ENCODE assay signal across 34 mouse cellular contexts in genomic region chr6:124672100-124672499, GRCm38 (mm10). TPM values are rescaled to one million over a fixed set of nuclear protein-coding genes. Genes with fewer than 3 reads are reported as not detected.
A peak's percentile ranks its signal among the peaks of the same experiment; 100 is the strongest.
DNase-seq lines count a peak whose midpoint lies in the region; ATAC-seq and TF ChIP-seq lines count a peak whose summit lies in the region.
"Had no signal": no experiment of that assay in that cellular context is flagged by ENCODE, and none has a peak within 500 bp of the region (broad histone marks: within the 10 kb centered on the region; RNA-seq: fewer than 3 reads in every experiment).

No protein-coding gene starts in this region.

- peak overlapping the region; percentile 9; the same call in 1 of the 2 replicates for H3K27ac ChIP-seq in forebrain, embryonic 10.5 days
- H3K27ac ChIP-seq in forebrain, embryonic 15.5 days (replicated peaks), result no peak overlapping the region
- H3K27ac ChIP-seq in liver, adult 2 months (replicated peaks; ENCODE audit: insufficient read depth, low read depth, low read length), result peak overlapping the region; percentile 49; the same call in 1 of the 2 replicates
- H3K27ac ChIP-seq in MEL (ENCODE audit: control insufficient read depth, low read depth, low read length), result peak overlapping the region; percentile 49
- 0 out of 2 replicates have a peak overlapping the region, but pooled peaks have one; percentile 1 for H3K27ac ChIP-seq in liver, embryonic 15.5 days (replicated peaks)
- H3K27ac ChIP-seq in kidney, embryonic 15.5 days, result no peak overlapping the region
- H3K27ac ChIP-seq: embryonic facial prominence, embryonic 13.5 days; heart, embryonic 10.5 days; heart, embryonic 15.5 days; hindbrain, embryonic 12.5 days; hindbrain, postnatal 0 days; liver, embryonic 14.5 days; midbrain, embryonic 10.5 days; stomach, postnatal 0 days had no signal

- no peak for TF ChIP-seq CTCF in liver, adult 2 months (IDR thresholded peaks at IDR 0.05; ENCODE audit: low read depth, low read length)
- TF ChIP-seq CTCF in MEL (IDR thresholded peaks at IDR 0.05 in 2 of 3, conservative IDR thresholded peaks at IDR 0.05 in 1 of 3; ENCODE audit: control insufficient read depth in 1 of 3, insufficient read depth in 1 of 3, low read depth in 2 of 3, low read length in 3 of 3, poor library complexity in 1 of 3, severe bottlenecking in 1 of 3), result no peak

- no peak overlapping the region for H3K4me3 ChIP-seq in forebrain, embryonic 10.5 days
- H3K4me3 ChIP-seq in forebrain, embryonic 15.5 days, result no peak overlapping the region
- H3K4me3 ChIP-seq in liver, adult 2 months (ENCODE audit: insufficient read depth, low read depth, low read length), result no peak overlapping the region
- no peak overlapping the region for H3K4me3 ChIP-seq in MEL (ENCODE audit: control insufficient read depth in 1 of 2, insufficient read depth in 1 of 2, low read depth in 2 of 2, low read length in 2 of 2)
- no peak overlapping the region for H3K4me3 ChIP-seq in liver, embryonic 15.5 days (replicated peaks)
- no peak overlapping the region for H3K4me3 ChIP-seq in kidney, embryonic 15.5 days (replicated peaks)
- H3K4me3 ChIP-seq: embryonic facial prominence, embryonic 13.5 days; heart, embryonic 10.5 days; heart, embryonic 15.5 days; hindbrain, embryonic 12.5 days; midbrain, embryonic 10.5 days had no signal

- peaks cover 38% of the 10 kb centered on the region; the same call in 1 of the 2 replicates for H3K79me2 ChIP-seq in liver, adult 2 months (ENCODE audit: control insufficient read depth, insufficient read depth, low read length)
- H3K79me2 ChIP-seq in MEL (ENCODE audit: control insufficient read depth, insufficient read depth, low read length, poor library complexity), result peaks cover 65% of the 10 kb centered on the region

- H3K4me2 ChIP-seq in forebrain, embryonic 15.5 days (replicated peaks), result no peak overlapping the region
- H3K4me2 ChIP-seq in liver, embryonic 15.5 days, result 0 out of 2 replicates have a peak overlapping the region, but pooled peaks have one; percentile 0
- no peak overlapping the region for H3K4me2 ChIP-seq in kidney, embryonic 15.5 days
- H3K4me2 ChIP-seq: embryonic facial prominence, embryonic 13.5 days; heart, embryonic 15.5 days; hindbrain, embryonic 12.5 days had no signal

- no peak overlapping the region for H3K9ac ChIP-seq in forebrain, embryonic 15.5 days (replicated peaks)
- H3K9ac ChIP-seq in liver, adult 2 months (ENCODE audit: low read depth, low read length), result no peak overlapping the region
- 0 out of 2 replicates have a peak overlapping the region, but pooled peaks have one; percentile 17 for H3K9ac ChIP-seq in MEL (ENCODE audit: control insufficient read depth, low read depth, low read length, poor library complexity, severe bottlenecking)
- no peak overlapping the region for H3K9ac ChIP-seq in liver, embryonic 15.5 days
- no peak overlapping the region for H3K9ac ChIP-seq in kidney, embryonic 15.5 days
- H3K9ac ChIP-seq: embryonic facial prominence, embryonic 13.5 days; forebrain, postnatal 0 days; heart, embryonic 15.5 days; hindbrain, embryonic 12.5 days; liver, embryonic 14.5 days had no signal

- WGBS in forebrain, embryonic 10.5 days, result 62% methylated on average over 6 of the region's 6 CpGs
- 51% methylated on average over 6 of the region's 6 CpGs for WGBS in forebrain, embryonic 15.5 days
- 58% methylated on average over 6 of the region's 6 CpGs for WGBS in liver, adult 2 months
- WGBS in liver, embryonic 15.5 days (ENCODE audit: insufficient replicate concordance), result 33% methylated on average over 6 of the region's 6 CpGs
- 42% methylated on average over 6 of the region's 6 CpGs for WGBS in kidney, embryonic 15.5 days

- no peak for DNase-seq in forebrain, embryonic 10.5 days (ENCODE audit: extremely low spot score, low spot score)
- peak; percentile 24 for DNase-seq in liver, adult 2 months (ENCODE audit: extremely low read depth, low read depth, low spot score)
- no peak for DNase-seq in liver
- DNase-seq in MEL (ENCODE audit: low read depth, low spot score), result peak; percentile 77
- no peak for DNase-seq in adrenal gland, adult 8-10 months
- DNase-seq: adrenal gland, adult 2 months; cerebellum, adult 11 months; cerebellum, adult 9-11 months; forebrain, postnatal 0 days; gastrocnemius, postnatal 10 days; kidney, postnatal 25 days; right cerebral cortex, postnatal 4 days; thymus, adult 18-20 months; thymus, postnatal 25 days had no signal

- no peaks in the 10 kb centered on the region for H3K27me3 ChIP-seq in forebrain, embryonic 10.5 days (ENCODE audit: poor library complexity, severe bottlenecking)
- no peaks in the 10 kb centered on the region for H3K27me3 ChIP-seq in forebrain, embryonic 15.5 days
- no peaks in the 10 kb centered on the region for H3K27me3 ChIP-seq in liver, adult 2 months (ENCODE audit: control insufficient read depth, insufficient read depth, low read length)
- H3K27me3 ChIP-seq in MEL (ENCODE audit: control insufficient read depth in 1 of 2, insufficient read depth in 2 of 2, low read length in 2 of 2), result no peaks in the 10 kb centered on the region
- no peaks in the 10 kb centered on the region for H3K27me3 ChIP-seq in liver, embryonic 15.5 days
- no peaks in the 10 kb centered on the region for H3K27me3 ChIP-seq in kidney, embryonic 15.5 days
- H3K27me3 ChIP-seq: CH12.LX; embryonic facial prominence, embryonic 13.5 days; heart, embryonic 15.5 days; hindbrain, embryonic 12.5 days had no signal

- H3K4me1 ChIP-seq in forebrain, embryonic 10.5 days, result peaks cover 12% of the 10 kb centered on the region
- H3K4me1 ChIP-seq in forebrain, embryonic 15.5 days, result no peaks in the 10 kb centered on the region
- H3K4me1 ChIP-seq in liver, adult 2 months (ENCODE audit: control insufficient read depth, insufficient read depth, low read length), result peaks cover 40% of the 10 kb centered on the region
- H3K4me1 ChIP-seq in MEL (ENCODE audit: control insufficient read depth in 1 of 2, insufficient read depth in 2 of 2, low read length in 2 of 2), result peaks cover 7 to 18% of the 10 kb centered on the region in 2 experiments
- H3K4me1 ChIP-seq in liver, embryonic 15.5 days (replicated peaks), result peaks cover 56% of the 10 kb centered on the region
- H3K4me1 ChIP-seq in kidney, embryonic 15.5 days, result peaks cover 10% of the 10 kb centered on the region
- H3K4me1 ChIP-seq: heart, embryonic 15.5 days had no signal

- no peak for ATAC-seq in forebrain, embryonic 15.5 days (replicated peaks)
- no peak for ATAC-seq in liver, embryonic 15.5 days (ENCODE audit: insufficient read depth)
- ATAC-seq in kidney, embryonic 15.5 days (replicated peaks; ENCODE audit: low FRiP score), result no peak
- ATAC-seq: activated CD4-positive, CD25-positive, alpha-beta regulatory T cell, adult 4 months; forebrain, postnatal 0 days; hindbrain, postnatal 0 days; intestine, postnatal 0 days; midbrain, embryonic 16.5 days had no signal

- no peak for TF ChIP-seq RAD21 in MEL (IDR thresholded peaks at IDR 0.05; ENCODE audit: low read depth, low read length)

- no peak for TF ChIP-seq POLR2A in liver, adult 2 months (IDR thresholded peaks at IDR 0.05; ENCODE audit: extremely low read depth, insufficient read depth, low read length)
- no peak for TF ChIP-seq POLR2A in MEL (IDR thresholded peaks at IDR 0.05; ENCODE audit: control insufficient read depth in 1 of 2, insufficient read depth in 1 of 2, low read depth in 1 of 2, low read length in 2 of 2, poor library complexity in 1 of 2)

- H3K9me3 ChIP-seq in forebrain, embryonic 10.5 days, result no peaks in the 10 kb centered on the region
- no peaks in the 10 kb centered on the region for H3K9me3 ChIP-seq in forebrain, embryonic 15.5 days
- no peaks in the 10 kb centered on the region for H3K9me3 ChIP-seq in MEL (replicated peaks; ENCODE audit: insufficient read depth, low read length)
- no peaks in the 10 kb centered on the region for H3K9me3 ChIP-seq in liver, embryonic 15.5 days (replicated peaks)
- no peaks in the 10 kb centered on the region for H3K9me3 ChIP-seq in kidney, embryonic 15.5 days (replicated peaks)
- H3K9me3 ChIP-seq: embryonic facial prominence, embryonic 13.5 days; heart, embryonic 10.5 days; heart, embryonic 15.5 days; hindbrain, embryonic 12.5 days; midbrain, embryonic 10.5 days had no signal

- TF ChIP-seq EP300 in MEL (IDR thresholded peaks at IDR 0.05; ENCODE audit: low read depth in 1 of 2, low read length in 2 of 2), result peak in 1 of 2 experiments; percentile 43; a peak in 1 of 4 replicates

- H3K36me3 ChIP-seq in forebrain, embryonic 10.5 days (replicated peaks), result peaks cover 14% of the 10 kb centered on the region
- no peaks in the 10 kb centered on the region for H3K36me3 ChIP-seq in forebrain, embryonic 15.5 days
- H3K36me3 ChIP-seq in liver, adult 2 months (ENCODE audit: control insufficient read depth, insufficient read depth, low read length), result peaks cover 3% of the 10 kb centered on the region; the same call in 1 of the 2 replicates
- peaks cover 16 to 28% of the 10 kb centered on the region in 2 experiments for H3K36me3 ChIP-seq in MEL (ENCODE audit: control insufficient read depth in 1 of 2, insufficient read depth in 2 of 2, low read length in 2 of 2)
- peaks cover 44% of the 10 kb centered on the region for H3K36me3 ChIP-seq in liver, embryonic 15.5 days (replicated peaks)
- H3K36me3 ChIP-seq in kidney, embryonic 15.5 days, result peaks cover 16% of the 10 kb centered on the region; the same call in 1 of the 2 replicates
- H3K36me3 ChIP-seq: hindbrain, embryonic 12.5 days had no signal

RNA-seq across cellular contexts. Expression of gene Lpcat3, which starts 9.3 kb away (rescaled TPM):
- 38.8 and 44.1 TPM in 2 replicates for polyA plus RNA-seq in forebrain, embryonic 10.5 days (2016; fragmentation: Nextera tagmentation; extraction: Ambion mirVana)
- polyA plus RNA-seq in forebrain, embryonic 15.5 days (2015; fragmentation: Nextera tagmentation; extraction: Ambion mirVana), result 34.6 and 35.1 TPM in 2 replicates
- total RNA-seq in liver, adult 2 months (2014; rRNA removed), result 72.4 and 99.9 TPM in 2 replicates
- 172 and 188 TPM in 2 replicates for polyA plus RNA-seq in liver, adult 2 months (2012; rRNA removed)
- total RNA-seq in MEL (2012; rRNA removed), result 135 and 143 TPM in 2 replicates
- 100 to 1,000 TPM in 1 of 2 experiments, not detected in 1; 337 TPM for polyA plus RNA-seq in MEL (2012; ENCODE audit: insufficient read depth in 1 of 2, insufficient read length in 2 of 2, low read depth in 1 of 2, low replicate concordance in 2 of 2, missing spikeins in 1 of 2)
- 82.0 and 85.6 TPM in 2 replicates for polyA plus RNA-seq in liver, embryonic 15.5 days (2015; fragmentation: Nextera tagmentation; extraction: Ambion mirVana)
- total RNA-seq in adrenal gland, adult 8-10 months (2022), result 100 to 1,000 TPM in 1 of 4 experiments, 10 to 100 TPM in 3; 75.1 to 111 (median 90.7) TPM
- 77.4 and 80.4 TPM in 2 replicates for polyA plus RNA-seq in kidney, embryonic 15.5 days (2015; fragmentation: Nextera tagmentation; extraction: Ambion mirVana)

RNA-seq across cellular contexts. Expression of gene C1s2, which starts 36.2 kb away (rescaled TPM):
- 0.05 TPM in 1 of 2 replicates, not detected in the other for polyA plus RNA-seq in forebrain, embryonic 10.5 days (2016; fragmentation: Nextera tagmentation; extraction: Ambion mirVana)
- polyA plus RNA-seq in forebrain, embryonic 15.5 days (2015; fragmentation: Nextera tagmentation; extraction: Ambion mirVana), result 0.15 and 0.18 TPM in 2 replicates
- total RNA-seq in liver, adult 2 months (2014; rRNA removed), result 0.09 TPM in 1 of 2 replicates, not detected in the other
- not detected in 2 replicates for polyA plus RNA-seq in liver, adult 2 months (2012; rRNA removed)
- 0.12 and 0.16 TPM in 2 replicates for total RNA-seq in MEL (2012; rRNA removed)
- polyA plus RNA-seq in MEL (2012; ENCODE audit: insufficient read depth in 1 of 2, insufficient read length in 2 of 2, low read depth in 1 of 2, low replicate concordance in 2 of 2, missing spikeins in 1 of 2), result under 1 TPM in 1 of 2 experiments, not detected in 1; 0.25 TPM
- polyA plus RNA-seq in liver, embryonic 15.5 days (2015; fragmentation: Nextera tagmentation; extraction: Ambion mirVana), result not detected in 2 replicates
- 1 to 10 TPM; 1.8 to 4.1 (median 3.0) TPM for total RNA-seq in adrenal gland, adult 8-10 months (2022)
- 0.16 and 0.21 TPM in 2 replicates for polyA plus RNA-seq in kidney, embryonic 15.5 days (2015; fragmentation: Nextera tagmentation; extraction: Ambion mirVana)
- total RNA-seq: granulocyte monocyte progenitor cell, adult 5-6 weeks; hindbrain, postnatal 0 days; neutrophil, adult 5-6 weeks had no signal
- polyA plus RNA-seq: activated CD4-positive, CD25-positive, alpha-beta regulatory T cell, adult 4 months; adrenal gland, adult 2 months; embryonic facial prominence, embryonic 13.5 days; forebrain, embryonic 11.5 days; heart, embryonic 10.5 days; heart, embryonic 15.5 days; hindbrain, embryonic 12.5 days; intestine, postnatal 0 days; limb, embryonic 11.5 days; neural tube, embryonic 11.5 days had no signal

RNA-seq across cellular contexts. Expression of gene Emg1, which starts 39.9 kb away (rescaled TPM):
- polyA plus RNA-seq in forebrain, embryonic 10.5 days (2016; fragmentation: Nextera tagmentation; extraction: Ambion mirVana), result 255 and 270 TPM in 2 replicates
- polyA plus RNA-seq in forebrain, embryonic 15.5 days (2015; fragmentation: Nextera tagmentation; extraction: Ambion mirVana), result 153 and 160 TPM in 2 replicates
- 97.4 and 99.6 TPM in 2 replicates for total RNA-seq in liver, adult 2 months (2014; rRNA removed)
- polyA plus RNA-seq in liver, adult 2 months (2012; rRNA removed), result 46.0 and 56.3 TPM in 2 replicates
- 378 and 391 TPM in 2 replicates for total RNA-seq in MEL (2012; rRNA removed)
- 100 to 1,000 TPM in 1 of 2 experiments, not detected in 1; 346 TPM for polyA plus RNA-seq in MEL (2012; ENCODE audit: insufficient read depth in 1 of 2, insufficient read length in 2 of 2, low read depth in 1 of 2, low replicate concordance in 2 of 2, missing spikeins in 1 of 2)
- 122 and 128 TPM in 2 replicates for polyA plus RNA-seq in liver, embryonic 15.5 days (2015; fragmentation: Nextera tagmentation; extraction: Ambion mirVana)
- total RNA-seq in adrenal gland, adult 8-10 months (2022), result 10 to 100 TPM; 81.9 to 100.0 (median 86.2) TPM
- 206 and 224 TPM in 2 replicates for polyA plus RNA-seq in kidney, embryonic 15.5 days (2015; fragmentation: Nextera tagmentation; extraction: Ambion mirVana)

RNA-seq across cellular contexts. Expression of gene Phb2, which starts 40.0 kb away (rescaled TPM):
- polyA plus RNA-seq in forebrain, embryonic 10.5 days (2016; fragmentation: Nextera tagmentation; extraction: Ambion mirVana), result 490 and 492 TPM in 2 replicates
- polyA plus RNA-seq in forebrain, embryonic 15.5 days (2015; fragmentation: Nextera tagmentation; extraction: Ambion mirVana), result 271 and 275 TPM in 2 replicates
- total RNA-seq in liver, adult 2 months (2014; rRNA removed), result 140 and 151 TPM in 2 replicates
- polyA plus RNA-seq in liver, adult 2 months (2012; rRNA removed), result 209 and 210 TPM in 2 replicates
- 623 and 706 TPM in 2 replicates for total RNA-seq in MEL (2012; rRNA removed)
- polyA plus RNA-seq in MEL (2012; ENCODE audit: insufficient read depth in 1 of 2, insufficient read length in 2 of 2, low read depth in 1 of 2, low replicate concordance in 2 of 2, missing spikeins in 1 of 2), result 100 to 1,000 TPM; 309 to 815 TPM
- 242 and 243 TPM in 2 replicates for polyA plus RNA-seq in liver, embryonic 15.5 days (2015; fragmentation: Nextera tagmentation; extraction: Ambion mirVana)
- total RNA-seq in adrenal gland, adult 8-10 months (2022), result 100 to 1,000 TPM; 255 to 303 (median 272) TPM
- 401 and 402 TPM in 2 replicates for polyA plus RNA-seq in kidney, embryonic 15.5 days (2015; fragmentation: Nextera tagmentation; extraction: Ambion mirVana)

Comparison
In these comparisons a context has a peak if more than half of its experiments do, and no peak if none do; other contexts are left out.
1. DNase-seq: peak in liver, adult 2 months (single experiment) and MEL (single experiment); none in forebrain, embryonic 10.5 days (single experiment), liver (single experiment) and adrenal gland, adult 8-10 months (single experiment).
2. H3K27ac ChIP-seq: peak in forebrain, embryonic 10.5 days (single experiment), liver, adult 2 months (single experiment), MEL (single experiment) and liver, embryonic 15.5 days (single experiment); none in forebrain, embryonic 15.5 days (single experiment) and kidney, embryonic 15.5 days (single experiment).